In the genomic region with DNA sequence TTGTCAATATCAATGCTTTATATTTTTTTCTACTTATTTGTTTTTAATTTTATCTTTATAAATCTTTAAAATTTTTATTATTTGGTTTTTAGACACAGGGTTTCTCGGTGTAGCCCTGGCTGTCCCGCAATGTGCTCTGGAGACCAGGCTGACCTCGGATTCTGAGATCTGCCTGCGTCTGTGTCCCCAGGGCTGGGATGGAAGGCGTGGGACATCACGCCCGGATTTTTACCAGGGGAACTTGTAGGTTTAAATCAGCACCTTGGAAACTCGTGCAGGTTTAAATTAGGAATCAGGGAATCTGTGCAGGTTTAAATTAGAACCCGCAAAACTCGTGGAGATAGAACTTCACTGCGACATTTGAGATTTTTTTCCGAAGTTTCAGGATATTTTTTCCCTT, we compare ENCODE assay signal across 7 mouse cellular contexts. TPM values are rescaled to one million over a fixed set of nuclear protein-coding genes. Genes with fewer than 3 reads are reported as not detected.
DNase-seq lines count a peak whose midpoint lies in the region; ATAC-seq and TF ChIP-seq lines count a peak whose summit lies in the region.
"Not testable (repeated sequence)": the region's sequence is repeated elsewhere in the genome, so short reads cannot be mapped to it uniquely, and the experiment has no call there.

No protein-coding gene starts in this region.

- not testable (repeated sequence) for H3K4me3 ChIP-seq in forebrain, embryonic 12.5 days (replicated peaks); hindbrain, embryonic 10.5 days; limb, embryonic 10.5 days; midbrain, embryonic 15.5 days; stomach, postnatal 0 days (ENCODE audit: low read depth, low read length)

- H3K9ac ChIP-seq in forebrain, embryonic 12.5 days; midbrain, embryonic 15.5 days; stomach, postnatal 0 days (ENCODE audit: low read length): not testable (repeated sequence)

- DNase-seq in NIH3T3 (ENCODE audit: low read depth) = peak; percentile 60
- DNase-seq in cerebellum, adult 18-20 months = peak; percentile 40 to 67
- DNase-seq in hindbrain, embryonic 10.5 days (ENCODE audit: low spot score) = peak; percentile 33
- peak; percentile 55 for DNase-seq in limb, embryonic 10.5 days (ENCODE audit: low spot score)
- peak; percentile 48 for DNase-seq in stomach, postnatal 0 days (ENCODE audit: low spot score)

- peaks cover 43% of the 10 kb centered on the region for H3K9me3 ChIP-seq in forebrain, embryonic 12.5 days
- peaks cover 51% of the 10 kb centered on the region for H3K9me3 ChIP-seq in hindbrain, embryonic 10.5 days
- peaks cover 13% of the 10 kb centered on the region for H3K9me3 ChIP-seq in limb, embryonic 10.5 days (replicated peaks)
- peaks cover 15% of the 10 kb centered on the region for H3K9me3 ChIP-seq in midbrain, embryonic 15.5 days
- H3K9me3 ChIP-seq in stomach, postnatal 0 days (ENCODE audit: control insufficient read depth, low read length) = peaks cover 14% of the 10 kb centered on the region

- WGBS in forebrain, embryonic 12.5 days = 75% methylated on average over 12 of the region's 12 CpGs
- 79% methylated on average over 12 of the region's 12 CpGs for WGBS in hindbrain, embryonic 10.5 days
- 80% methylated on average over 12 of the region's 12 CpGs for WGBS in limb, embryonic 10.5 days
- WGBS in midbrain, embryonic 15.5 days = 76% methylated on average over 12 of the region's 12 CpGs
- WGBS in stomach, postnatal 0 days = 73% methylated on average over 12 of the region's 12 CpGs

- TF ChIP-seq CTCF in stomach, postnatal 0 days (IDR thresholded peaks at IDR 0.05; ENCODE audit: low read depth) = not testable (repeated sequence)

- not testable (repeated sequence) for TF ChIP-seq EP300 in stomach, postnatal 0 days (optimal IDR thresholded peaks at IDR 0.05)

- peak overlapping the region; percentile 3; the same call in 1 of the 2 replicates for H3K27ac ChIP-seq in forebrain, embryonic 12.5 days
- not testable (repeated sequence) for H3K27ac ChIP-seq in hindbrain, embryonic 10.5 days; limb, embryonic 10.5 days; stomach, postnatal 0 days (replicated peaks)
- 0 out of 2 replicates have a peak overlapping the region, but pooled peaks have one; percentile 2 for H3K27ac ChIP-seq in midbrain, embryonic 15.5 days

- H3K27me3 ChIP-seq in forebrain, embryonic 12.5 days; hindbrain, embryonic 10.5 days (ENCODE audit: insufficient read depth, poor library complexity, severe bottlenecking); limb, embryonic 10.5 days (ENCODE audit: low read depth, poor library complexity, severe bottlenecking); midbrain, embryonic 15.5 days (replicated peaks); stomach, postnatal 0 days (ENCODE audit: control insufficient read depth, insufficient read depth, low read length): not testable (repeated sequence)

- peaks cover 41% of the 10 kb centered on the region for H3K36me3 ChIP-seq in forebrain, embryonic 12.5 days (replicated peaks)
- peaks cover 50% of the 10 kb centered on the region for H3K36me3 ChIP-seq in hindbrain, embryonic 10.5 days
- H3K36me3 ChIP-seq in limb, embryonic 10.5 days = peaks cover 58% of the 10 kb centered on the region
- H3K36me3 ChIP-seq in midbrain, embryonic 15.5 days (replicated peaks) = peaks cover 23% of the 10 kb centered on the region
- H3K36me3 ChIP-seq in stomach, postnatal 0 days (ENCODE audit: control insufficient read depth, insufficient read depth, low read length) = peaks cover 19% of the 10 kb centered on the region

- not testable (repeated sequence) for ATAC-seq in forebrain, embryonic 12.5 days (ENCODE audit: low FRiP score); midbrain, embryonic 15.5 days (replicated peaks); stomach, postnatal 0 days (ENCODE audit: low FRiP score, low TSS enrichment)

- not testable (repeated sequence) for H3K4me2 ChIP-seq in forebrain, embryonic 12.5 days; midbrain, embryonic 15.5 days; stomach, postnatal 0 days (replicated peaks; ENCODE audit: low read depth)

- H3K4me1 ChIP-seq in forebrain, embryonic 12.5 days = peaks cover 13% of the 10 kb centered on the region
- H3K4me1 ChIP-seq in hindbrain, embryonic 10.5 days (replicated peaks); limb, embryonic 10.5 days; midbrain, embryonic 15.5 days; stomach, postnatal 0 days (replicated peaks; ENCODE audit: control insufficient read depth, insufficient read depth): not testable (repeated sequence)

RNA-seq across cellular contexts. Expression of gene Gm21887, which starts 11.7 kb away (rescaled TPM):
- 181 and 277 TPM in 2 replicates for polyA plus RNA-seq in forebrain, embryonic 12.5 days (2016; fragmentation: Nextera tagmentation; extraction: Ambion mirVana)
- polyA plus RNA-seq in hindbrain, embryonic 10.5 days (2016; fragmentation: Nextera tagmentation; extraction: Ambion mirVana) = 229 and 264 TPM in 2 replicates
- polyA plus RNA-seq in limb, embryonic 10.5 days (2016; fragmentation: Nextera tagmentation; extraction: Ambion mirVana) = 253 and 254 TPM in 2 replicates
- polyA plus RNA-seq in midbrain, embryonic 15.5 days (2015; fragmentation: Nextera tagmentation; extraction: Ambion mirVana) = 187 and 227 TPM in 2 replicates
- 90.6 and 93.1 TPM in 2 replicates for polyA plus RNA-seq in stomach, postnatal 0 days (2015; fragmentation: Nextera tagmentation; extraction: Ambion mirVana)
